ENCODE assay signal across 30 mouse cellular contexts in genomic region chr2:50805645-50806044, GRCm38 (mm10).
DNase-seq lines count a peak whose midpoint lies in the region; ATAC-seq and TF ChIP-seq lines count a peak whose summit lies in the region.
"Had no signal": no experiment of that assay in that cellular context is flagged by ENCODE, and none has a peak within 500 bp of the region (broad histone marks: within the 10 kb centered on the region; RNA-seq: fewer than 3 reads in every experiment).

No protein-coding gene starts in this region.

- peaks cover 4% of the 10 kb centered on the region; the same call in 1 of the 2 replicates for H3K4me1 ChIP-seq in embryonic facial prominence, embryonic 14.5 days (ENCODE audit: control insufficient read depth, insufficient read depth, low read length)
- peaks cover 10% of the 10 kb centered on the region for H3K4me1 ChIP-seq in embryonic facial prominence, embryonic 10.5 days
- peaks cover 14% of the 10 kb centered on the region for H3K4me1 ChIP-seq in forebrain, embryonic 13.5 days
- H3K4me1 ChIP-seq: stomach, embryonic 15.5 days had no signal

- TF ChIP-seq POLR2A in myocyte (IDR thresholded peaks at IDR 0.05; ENCODE audit: insufficient read length, low read depth) = no peak

- H3K27me3 ChIP-seq in embryonic facial prominence, embryonic 14.5 days (replicated peaks; ENCODE audit: control insufficient read depth, insufficient read depth, low read length) = no peaks in the 10 kb centered on the region
- no peaks in the 10 kb centered on the region for H3K27me3 ChIP-seq in embryonic facial prominence, embryonic 10.5 days (replicated peaks; ENCODE audit: low read depth, poor library complexity, severe bottlenecking)
- no peaks in the 10 kb centered on the region for H3K27me3 ChIP-seq in myocyte (ENCODE audit: control insufficient read depth, insufficient read depth, insufficient read length)
- H3K27me3 ChIP-seq in forebrain, embryonic 13.5 days = no peaks in the 10 kb centered on the region
- H3K27me3 ChIP-seq: heart, embryonic 13.5 days; hindbrain, embryonic 13.5 days; limb, embryonic 15.5 days; midbrain, embryonic 13.5 days; neural tube, embryonic 15.5 days; stomach, embryonic 15.5 days had no signal

- no peak overlapping the region for H3K4me3 ChIP-seq in embryonic facial prominence, embryonic 14.5 days (ENCODE audit: low read depth, low read length)
- H3K4me3 ChIP-seq in embryonic facial prominence, embryonic 10.5 days = no peak overlapping the region
- no peak overlapping the region for H3K4me3 ChIP-seq in myocyte
- H3K4me3 ChIP-seq in forebrain, embryonic 13.5 days = no peak overlapping the region
- H3K4me3 ChIP-seq: heart, embryonic 13.5 days; hindbrain, embryonic 13.5 days; limb, embryonic 10.5 days; limb, embryonic 15.5 days; midbrain, embryonic 13.5 days; neural tube, embryonic 15.5 days; stomach, embryonic 15.5 days had no signal

- no peak overlapping the region for H3K9ac ChIP-seq in embryonic facial prominence, embryonic 14.5 days (ENCODE audit: low read depth, low read length)
- no peak overlapping the region for H3K9ac ChIP-seq in forebrain, embryonic 13.5 days
- H3K9ac ChIP-seq: heart, embryonic 13.5 days; hindbrain, embryonic 13.5 days; limb, embryonic 15.5 days; liver, embryonic 14.5 days; midbrain, embryonic 13.5 days; neural tube, embryonic 15.5 days; stomach, embryonic 15.5 days had no signal

- no peak overlapping the region for H3ac ChIP-seq in myocyte (ENCODE audit: control insufficient read depth, insufficient read length)

- H3K4me2 ChIP-seq in embryonic facial prominence, embryonic 14.5 days (ENCODE audit: low read depth, low read length) = no peak overlapping the region
- H3K4me2 ChIP-seq in myocyte (ENCODE audit: low read depth) = peak overlapping the region; percentile 26
- no peak overlapping the region for H3K4me2 ChIP-seq in forebrain, embryonic 13.5 days
- H3K4me2 ChIP-seq: heart, embryonic 13.5 days; hindbrain, embryonic 13.5 days; limb, embryonic 15.5 days; midbrain, embryonic 13.5 days; neural tube, embryonic 15.5 days; stomach, embryonic 15.5 days had no signal

- 55% methylated on average over 3 of the region's 3 CpGs for WGBS in embryonic facial prominence, embryonic 14.5 days
- WGBS in embryonic facial prominence, embryonic 10.5 days = 82% methylated on average over 3 of the region's 3 CpGs
- WGBS in forebrain, embryonic 13.5 days = 84% methylated on average over 3 of the region's 3 CpGs

- H3K27ac ChIP-seq in embryonic facial prominence, embryonic 14.5 days (replicated peaks; ENCODE audit: low read depth, low read length) = no peak overlapping the region
- H3K27ac ChIP-seq in embryonic facial prominence, embryonic 10.5 days (replicated peaks) = no peak overlapping the region
- no peak overlapping the region for H3K27ac ChIP-seq in forebrain, embryonic 13.5 days
- H3K27ac ChIP-seq: heart, embryonic 13.5 days; hindbrain, embryonic 13.5 days; limb, embryonic 10.5 days; limb, embryonic 15.5 days; liver, embryonic 14.5 days; macrophage; midbrain, embryonic 13.5 days; neural tube, embryonic 15.5 days; stomach, embryonic 15.5 days had no signal

- intact Hi-C loops in heart, postnatal 14 days (cut with DNase I) = no loop called here

- ATAC-seq in embryonic facial prominence, embryonic 14.5 days (ENCODE audit: low read depth) = no peak
- no peak for ATAC-seq in forebrain, embryonic 13.5 days
- ATAC-seq: forebrain, embryonic 14.5 days; intestine, embryonic 16.5 days; midbrain, embryonic 13.5 days had no signal

- no peaks in the 10 kb centered on the region for H3K79me2 ChIP-seq in myocyte (ENCODE audit: control insufficient read depth, insufficient read depth)

- DNase-seq in embryonic facial prominence, embryonic 14.5 days (ENCODE audit: low spot score) = peak; percentile 37
- no peak for DNase-seq in embryonic facial prominence, embryonic 10.5 days (ENCODE audit: low spot score)
- DNase-seq in heart, adult 18-20 months = peak; percentile 21 to 64
- no peak for DNase-seq in heart, postnatal 14 days
- peak; percentile 80 for DNase-seq in 3T3-L1 (ENCODE audit: low read depth, low spot score)
- DNase-seq: adrenal gland, adult 2 months; adrenal gland, postnatal 36 days; cerebellum, adult 2 months; cerebellum, postnatal 14 days; kidney, adult 9 months; kidney, postnatal 10 days; layer of hippocampus, postnatal 36 days; lung, adult 2 months; lung, postnatal 10 days; retina, postnatal 1 day; right cerebral cortex, postnatal 14 days; thymus, postnatal 14 days had no signal

- H3K9me3 ChIP-seq in embryonic facial prominence, embryonic 14.5 days (ENCODE audit: control insufficient read depth, low read length) = no peaks in the 10 kb centered on the region
- H3K9me3 ChIP-seq in embryonic facial prominence, embryonic 10.5 days = no peaks in the 10 kb centered on the region
- no peaks in the 10 kb centered on the region for H3K9me3 ChIP-seq in forebrain, embryonic 13.5 days (replicated peaks)
- H3K9me3 ChIP-seq: heart, embryonic 13.5 days; hindbrain, embryonic 13.5 days; limb, embryonic 10.5 days; limb, embryonic 15.5 days; midbrain, embryonic 13.5 days; neural tube, embryonic 15.5 days; stomach, embryonic 15.5 days had no signal

- no peaks in the 10 kb centered on the region for H3K36me3 ChIP-seq in embryonic facial prominence, embryonic 14.5 days (ENCODE audit: control insufficient read depth, insufficient read depth, low read length)
- no peaks in the 10 kb centered on the region for H3K36me3 ChIP-seq in embryonic facial prominence, embryonic 10.5 days (replicated peaks)
- H3K36me3 ChIP-seq in myocyte (ENCODE audit: control insufficient read depth, insufficient read depth) = no peaks in the 10 kb centered on the region
- no peaks in the 10 kb centered on the region for H3K36me3 ChIP-seq in forebrain, embryonic 13.5 days (ENCODE audit: poor library complexity, severe bottlenecking)
- H3K36me3 ChIP-seq: heart, embryonic 13.5 days; hindbrain, embryonic 13.5 days; limb, embryonic 10.5 days; limb, embryonic 15.5 days; midbrain, embryonic 13.5 days; neural tube, embryonic 15.5 days; stomach, embryonic 15.5 days had no signal

TF ChIP-seq in myocyte, 11 proteins besides CTCF, POLR2A, EP300 and RAD21:
- TF ChIP-seq MYOD1 (IDR thresholded peaks at IDR 0.05; ENCODE audit: control insufficient read depth in 1 of 3, insufficient read length in 2 of 3, low read depth in 2 of 3) = peak in 2 of 3 experiments; percentile 30 to 52
- no peak for TF ChIP-seq E2F4 (IDR thresholded peaks at IDR 0.05; ENCODE audit: insufficient read depth)

Comparison
In these comparisons a context has a peak if more than half of its experiments do, and no peak if none do; other contexts are left out.
1. DNase-seq: peak in embryonic facial prominence, embryonic 14.5 days (single experiment), heart, adult 18-20 months (2 of 2) and 3T3-L1 (single experiment); none in embryonic facial prominence, embryonic 10.5 days (single experiment) and heart, postnatal 14 days (0 of 2).